Mouse (Mus musculus): ENCODE measurements around the gene Hspb3.

- TF ChIP-seq CTCF (IDR thresholded peaks at IDR 0.05; ENCODE audit: low read depth, low read length) (no peak), POLR2A (IDR thresholded peaks at IDR 0.05; ENCODE audit: borderline replicate concordance, low read depth, low read length) (no peak)
Observed at GRCm38 (mm10) chr13:113669459-113670077, 6.1 kb upstream of the Hspb3 start.

Data from bone marrow macrophage, adult 2 months (primary cell).